23 mouse cellular contexts compared by ENCODE assay signal in the genomic region with DNA sequence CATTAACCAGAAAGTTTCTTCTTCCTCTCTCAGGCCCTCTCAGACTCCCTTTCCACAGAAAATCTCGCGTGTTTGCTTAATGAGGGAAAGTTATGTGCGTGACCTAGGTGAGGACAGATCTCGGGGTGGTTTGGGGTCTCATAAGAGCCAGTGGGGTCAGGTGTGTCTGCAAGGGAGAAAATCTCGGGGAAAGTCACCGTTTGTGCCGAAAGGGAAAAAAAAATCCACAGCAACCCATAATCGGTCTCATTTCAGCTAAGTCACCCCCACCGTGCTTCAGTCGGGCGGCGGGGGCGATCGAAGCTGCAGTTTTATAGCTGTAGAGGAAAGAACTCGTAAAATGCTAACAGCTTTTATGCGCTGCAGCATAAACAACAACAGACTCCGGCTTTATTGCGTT. TPM values are rescaled to one million over a fixed set of nuclear protein-coding genes. Genes with fewer than 3 reads are reported as not detected.
DNase-seq lines count a peak whose midpoint lies in the region; ATAC-seq and TF ChIP-seq lines count a peak whose summit lies in the region.
"Had no signal": no experiment of that assay in that cellular context is flagged by ENCODE, and none has a peak within 500 bp of the region (broad histone marks: within the 10 kb centered on the region; RNA-seq: fewer than 3 reads in every experiment).

No protein-coding gene starts in this region.

- H3K9ac ChIP-seq in lung, embryonic 14.5 days, result no peak overlapping the region
- no peak overlapping the region for H3K9ac ChIP-seq in lung, postnatal 0 days (replicated peaks; ENCODE audit: low read depth)
- H3K9ac ChIP-seq in kidney, embryonic 16.5 days (replicated peaks; ENCODE audit: low read length), result peak overlapping the region; percentile 79
- H3K9ac ChIP-seq in neural tube, embryonic 13.5 days, result peak overlapping the region; percentile 100
- H3K9ac ChIP-seq: embryonic facial prominence, embryonic 13.5 days; midbrain, embryonic 15.5 days had no signal

- H3K4me2 ChIP-seq in lung, embryonic 14.5 days, result peak overlapping the region; percentile 18; the same call in 1 of the 2 replicates
- H3K4me2 ChIP-seq in lung, postnatal 0 days (replicated peaks; ENCODE audit: low read depth, low read length), result no peak overlapping the region
- peak overlapping the region; percentile 90 for H3K4me2 ChIP-seq in kidney, embryonic 16.5 days (replicated peaks; ENCODE audit: low read depth, low read length)
- H3K4me2 ChIP-seq in neural tube, embryonic 13.5 days, result peak overlapping the region; percentile 96
- H3K4me2 ChIP-seq: embryonic facial prominence, embryonic 13.5 days; midbrain, embryonic 15.5 days had no signal

- ATAC-seq in lung, embryonic 14.5 days (ENCODE audit: insufficient read depth), result no peak
- ATAC-seq in lung, postnatal 0 days, result no peak
- ATAC-seq in kidney, embryonic 16.5 days (ENCODE audit: low FRiP score, low TSS enrichment), result no peak
- ATAC-seq in neural tube, embryonic 13.5 days (ENCODE audit: low read depth), result no peak
- ATAC-seq: activated CD4-positive, CD25-positive, alpha-beta regulatory T cell, adult 4 months; inflammation-experienced regulatory T-cells, adult 6 months; midbrain, embryonic 15.5 days had no signal

- H3K4me3 ChIP-seq in lung, embryonic 14.5 days (ENCODE audit: low read depth, low read length), result no peak overlapping the region
- no peak overlapping the region for H3K4me3 ChIP-seq in lung, postnatal 0 days (ENCODE audit: low read depth, low read length)
- H3K4me3 ChIP-seq in kidney, embryonic 16.5 days (ENCODE audit: low read length), result peak overlapping the region; percentile 84
- H3K4me3 ChIP-seq in neural tube, embryonic 13.5 days, result peak overlapping the region; percentile 99
- no peak overlapping the region for H3K4me3 ChIP-seq in layer of hippocampus, adult 2 months
- H3K4me3 ChIP-seq: embryonic facial prominence, embryonic 13.5 days; forebrain, embryonic 10.5 days; midbrain, embryonic 15.5 days had no signal

- H3K27ac ChIP-seq in lung, embryonic 14.5 days (ENCODE audit: low read depth), result no peak overlapping the region
- H3K27ac ChIP-seq in lung, postnatal 0 days (ENCODE audit: low read length), result no peak overlapping the region
- H3K27ac ChIP-seq in kidney, embryonic 16.5 days (ENCODE audit: low read length), result peak overlapping the region; percentile 100
- peak overlapping the region; percentile 100 for H3K27ac ChIP-seq in neural tube, embryonic 13.5 days (replicated peaks)
- no peak overlapping the region for H3K27ac ChIP-seq in layer of hippocampus, adult 2 months
- H3K27ac ChIP-seq: embryonic facial prominence, embryonic 13.5 days; forebrain, embryonic 10.5 days; macrophage; midbrain, embryonic 15.5 days had no signal

- DNase-seq in embryo, embryonic 11 days, result peak; percentile 35
- DNase-seq in embryo, embryonic 10 days (ENCODE audit: low spot score), result no peak
- DNase-seq in lung, embryonic 14.5 days, result no peak
- DNase-seq in lung, postnatal 0 days (ENCODE audit: low spot score), result no peak
- no peak for DNase-seq in urinary bladder, postnatal 36 days (ENCODE audit: low spot score in 2 of 2)
- no peak for DNase-seq in layer of hippocampus, adult 2 months (ENCODE audit: low spot score in 2 of 2)
- DNase-seq: cerebellum, adult 11 months; layer of hippocampus, adult 9-11 months; liver; lung, adult 18-20 months; thymus, postnatal 4 days had no signal

- TF ChIP-seq CTCF in lung, embryonic 14.5 days (IDR thresholded peaks at IDR 0.05; ENCODE audit: low read depth), result no peak
- TF ChIP-seq CTCF in lung, postnatal 0 days (IDR thresholded peaks at IDR 0.05), result no peak
- TF ChIP-seq CTCF in layer of hippocampus, adult 2 months (conservative IDR thresholded peaks at IDR 0.05), result no peak

- 9% methylated on average over 18 of the region's 18 CpGs for WGBS in lung, embryonic 14.5 days
- whole genome bisulfite sequencing in lung, postnatal 0 days, result 17% methylated on average over 18 of the region's 18 CpGs
- WGBS in kidney, embryonic 16.5 days, result 7% methylated on average over 18 of the region's 18 CpGs
- WGBS in neural tube, embryonic 13.5 days, result 2% methylated on average over 18 of the region's 18 CpGs

- no peaks in the 10 kb centered on the region for H3K9me3 ChIP-seq in lung, embryonic 14.5 days (ENCODE audit: low read depth, low read length)
- H3K9me3 ChIP-seq in lung, postnatal 0 days (ENCODE audit: low read length), result no peaks in the 10 kb centered on the region
- H3K9me3 ChIP-seq in kidney, embryonic 16.5 days (ENCODE audit: low read length), result no peaks in the 10 kb centered on the region
- no peaks in the 10 kb centered on the region for H3K9me3 ChIP-seq in neural tube, embryonic 13.5 days
- H3K9me3 ChIP-seq: embryonic facial prominence, embryonic 13.5 days; forebrain, embryonic 10.5 days; midbrain, embryonic 15.5 days had no signal

- peaks cover 91% of the 10 kb centered on the region for H3K27me3 ChIP-seq in lung, embryonic 14.5 days (ENCODE audit: insufficient read depth, low read length)
- peaks cover 58% of the 10 kb centered on the region for H3K27me3 ChIP-seq in lung, postnatal 0 days (replicated peaks; ENCODE audit: insufficient read depth, low read length)
- H3K27me3 ChIP-seq in kidney, embryonic 16.5 days (ENCODE audit: insufficient read depth, low read length), result no peaks in the 10 kb centered on the region
- H3K27me3 ChIP-seq in neural tube, embryonic 13.5 days, result no peaks in the 10 kb centered on the region

- H3K4me1 ChIP-seq in lung, embryonic 14.5 days (ENCODE audit: insufficient read depth), result no peaks in the 10 kb centered on the region
- no peaks in the 10 kb centered on the region for H3K4me1 ChIP-seq in lung, postnatal 0 days (ENCODE audit: insufficient read depth, low read depth, low read length)
- peaks cover 43% of the 10 kb centered on the region for H3K4me1 ChIP-seq in kidney, embryonic 16.5 days (ENCODE audit: insufficient read depth, low read length)
- peaks cover 51% of the 10 kb centered on the region for H3K4me1 ChIP-seq in neural tube, embryonic 13.5 days (replicated peaks)

- H3K36me3 ChIP-seq in lung, embryonic 14.5 days (ENCODE audit: insufficient read depth), result no peaks in the 10 kb centered on the region
- no peaks in the 10 kb centered on the region for H3K36me3 ChIP-seq in lung, postnatal 0 days (ENCODE audit: insufficient read depth, low read length)
- no peaks in the 10 kb centered on the region for H3K36me3 ChIP-seq in kidney, embryonic 16.5 days (ENCODE audit: insufficient read depth, low read length)
- peaks cover 7% of the 10 kb centered on the region; the same call in 1 of the 2 replicates for H3K36me3 ChIP-seq in neural tube, embryonic 13.5 days
- H3K36me3 ChIP-seq: embryonic facial prominence, embryonic 13.5 days; forebrain, embryonic 10.5 days; midbrain, embryonic 15.5 days had no signal

- TF ChIP-seq EP300 in lung, postnatal 0 days (IDR thresholded peaks at IDR 0.05), result no peak

RNA-seq across cellular contexts. Expression of a gene that starts 0.3 kb away (rescaled TPM):
- 0.99 and 1.4 TPM in 2 replicates for polyA plus RNA-seq in lung, embryonic 14.5 days (2014; fragmentation: Nextera tagmentation; extraction: Ambion mirVana)
- 0.23 and 0.35 TPM in 2 replicates for polyA plus RNA-seq in lung, postnatal 0 days (2015; fragmentation: Nextera tagmentation; extraction: Ambion mirVana)
- 9.5 and 12.9 TPM in 2 replicates for polyA plus RNA-seq in kidney, embryonic 16.5 days (2015; fragmentation: Nextera tagmentation; extraction: Ambion mirVana)
- 81.7 and 114 TPM in 2 replicates for polyA plus RNA-seq in neural tube, embryonic 13.5 days (2015; fragmentation: Nextera tagmentation; extraction: Ambion mirVana)
- total RNA-seq in layer of hippocampus, adult 2 months (2021), result not detected
- total RNA-seq: granulocyte monocyte progenitor cell, adult 5-6 weeks; left cerebral cortex, postnatal 10 days had no signal
- polyA plus RNA-seq: activated CD4-positive, CD25-positive, alpha-beta regulatory T cell, adult 4 months; forebrain, embryonic 10.5 days; heart, embryonic 16.5 days; inflammation-experienced regulatory T-cells, adult 6 months; macrophage; midbrain, embryonic 15.5 days had no signal

RNA-seq across cellular contexts. Expression of a gene that starts 5.0 kb away (rescaled TPM):
- 2.1 and 3.5 TPM in 2 replicates for polyA plus RNA-seq in lung, embryonic 14.5 days (2014; fragmentation: Nextera tagmentation; extraction: Ambion mirVana)
- 1.3 and 1.9 TPM in 2 replicates for polyA plus RNA-seq in lung, postnatal 0 days (2015; fragmentation: Nextera tagmentation; extraction: Ambion mirVana)
- 60.9 and 68.3 TPM in 2 replicates for polyA plus RNA-seq in kidney, embryonic 16.5 days (2015; fragmentation: Nextera tagmentation; extraction: Ambion mirVana)
- polyA plus RNA-seq in neural tube, embryonic 13.5 days (2015; fragmentation: Nextera tagmentation; extraction: Ambion mirVana), result 124 and 125 TPM in 2 replicates
- total RNA-seq in layer of hippocampus, adult 2 months (2021), result not detected
- total RNA-seq: granulocyte monocyte progenitor cell, adult 5-6 weeks; left cerebral cortex, postnatal 10 days had no signal
- polyA plus RNA-seq: activated CD4-positive, CD25-positive, alpha-beta regulatory T cell, adult 4 months; forebrain, embryonic 10.5 days; inflammation-experienced regulatory T-cells, adult 6 months; macrophage; midbrain, embryonic 15.5 days; testis, adult 2 months had no signal

RNA-seq across cellular contexts. Expression of a gene that starts 10.1 kb away (rescaled TPM):
- polyA plus RNA-seq in lung, embryonic 14.5 days (2014; fragmentation: Nextera tagmentation; extraction: Ambion mirVana), result 0.08 and 0.22 TPM in 2 replicates
- polyA plus RNA-seq in lung, postnatal 0 days (2015; fragmentation: Nextera tagmentation; extraction: Ambion mirVana), result not detected in 2 replicates
- polyA plus RNA-seq in kidney, embryonic 16.5 days (2015; fragmentation: Nextera tagmentation; extraction: Ambion mirVana), result 21.5 and 24.5 TPM in 2 replicates
- polyA plus RNA-seq in neural tube, embryonic 13.5 days (2015; fragmentation: Nextera tagmentation; extraction: Ambion mirVana), result 72.9 and 74.7 TPM in 2 replicates
- not detected for total RNA-seq in layer of hippocampus, adult 2 months (2021)
- total RNA-seq: granulocyte monocyte progenitor cell, adult 5-6 weeks; left cerebral cortex, postnatal 10 days had no signal
- polyA plus RNA-seq: forebrain, embryonic 10.5 days; heart, embryonic 16.5 days; inflammation-experienced regulatory T-cells, adult 6 months; macrophage; midbrain, embryonic 15.5 days had no signal

RNA-seq across cellular contexts. Expression of a gene that starts 10.9 kb away (rescaled TPM):
- polyA plus RNA-seq in lung, embryonic 14.5 days (2014; fragmentation: Nextera tagmentation; extraction: Ambion mirVana), result 19.7 and 24.4 TPM in 2 replicates
- 7.3 and 7.4 TPM in 2 replicates for polyA plus RNA-seq in lung, postnatal 0 days (2015; fragmentation: Nextera tagmentation; extraction: Ambion mirVana)
- polyA plus RNA-seq in kidney, embryonic 16.5 days (2015; fragmentation: Nextera tagmentation; extraction: Ambion mirVana), result 50.3 and 55.7 TPM in 2 replicates
- polyA plus RNA-seq in neural tube, embryonic 13.5 days (2015; fragmentation: Nextera tagmentation; extraction: Ambion mirVana), result 171 and 174 TPM in 2 replicates
- not detected for total RNA-seq in layer of hippocampus, adult 2 months (2021)
- total RNA-seq: granulocyte monocyte progenitor cell, adult 5-6 weeks; left cerebral cortex, postnatal 10 days had no signal
- polyA plus RNA-seq: activated CD4-positive, CD25-positive, alpha-beta regulatory T cell, adult 4 months; forebrain, embryonic 10.5 days; heart, embryonic 16.5 days; inflammation-experienced regulatory T-cells, adult 6 months; macrophage had no signal

RNA-seq across cellular contexts. Expression of a gene that starts 21.7 kb away (rescaled TPM):
- 65.9 and 76.1 TPM in 2 replicates for polyA plus RNA-seq in lung, embryonic 14.5 days (2014; fragmentation: Nextera tagmentation; extraction: Ambion mirVana)
- polyA plus RNA-seq in lung, postnatal 0 days (2015; fragmentation: Nextera tagmentation; extraction: Ambion mirVana), result 16.8 and 17.3 TPM in 2 replicates
- polyA plus RNA-seq in kidney, embryonic 16.5 days (2015; fragmentation: Nextera tagmentation; extraction: Ambion mirVana), result 19.2 and 24.3 TPM in 2 replicates
- 67.1 and 88.3 TPM in 2 replicates for polyA plus RNA-seq in neural tube, embryonic 13.5 days (2015; fragmentation: Nextera tagmentation; extraction: Ambion mirVana)
- not detected for total RNA-seq in layer of hippocampus, adult 2 months (2021)
- total RNA-seq: left cerebral cortex, postnatal 10 days had no signal
- polyA plus RNA-seq: activated CD4-positive, CD25-positive, alpha-beta regulatory T cell, adult 4 months; forebrain, embryonic 10.5 days; inflammation-experienced regulatory T-cells, adult 6 months; macrophage had no signal

Comparison
In these comparisons a context has a peak if more than half of its experiments do, and no peak if none do; other contexts are left out.
1. H3K27ac ChIP-seq: peak in kidney, embryonic 16.5 days (single experiment) and neural tube, embryonic 13.5 days (single experiment); none in lung, embryonic 14.5 days (single experiment), lung, postnatal 0 days (single experiment) and layer of hippocampus, adult 2 months (single experiment).
2. H3K4me3 ChIP-seq: peak in kidney, embryonic 16.5 days (single experiment) and neural tube, embryonic 13.5 days (single experiment); none in lung, embryonic 14.5 days (single experiment), lung, postnatal 0 days (single experiment) and layer of hippocampus, adult 2 months (single experiment).
3. H3K9ac ChIP-seq: peak in kidney, embryonic 16.5 days (single experiment) and neural tube, embryonic 13.5 days (single experiment); none in lung, embryonic 14.5 days (single experiment) and lung, postnatal 0 days (single experiment).
4. RNA of a gene that starts 5.0 kb away (polyA plus RNA-seq): 124 to 125 TPM in neural tube, embryonic 13.5 days and 60.9 to 68.3 TPM in kidney, embryonic 16.5 days; 2.1 to 3.5 TPM in lung, embryonic 14.5 days and 1.3 to 1.9 TPM in lung, postnatal 0 days; every median in the first group is over 10 times any median in the second.
5. RNA of a gene that starts 10.1 kb away (polyA plus RNA-seq): 72.9 to 74.7 TPM in neural tube, embryonic 13.5 days and 21.5 to 24.5 TPM in kidney, embryonic 16.5 days; 0.08 to 0.22 TPM in lung, embryonic 14.5 days and not detected in lung, postnatal 0 days; every median in the first group is over 10 times any median in the second.